Mouse (Mus musculus) neural tube, embryonic 13.5 days (tissue): Measurements from ENCODE around the gene Gm21170. TPM values are rescaled to one million over a fixed set of nuclear protein-coding genes. Genes with fewer than 3 reads are reported as not detected.
"Not testable (repeated sequence)": the region's sequence is repeated elsewhere in the genome, so short reads cannot be mapped to it uniquely, and the experiment has no call there.

Experiments
- ATAC-seq: fragments of 200-750 bp; cut with Nextera tagmentation; 2 replicates; pipeline ENCODE4 v1.8.0; 2017; ENCODE audit warnings: low read depth, mild to moderate bottlenecking, moderate TSS enrichment, moderate library complexity
- H3K27ac ChIP-seq: fragments of 300-500 bp; sonication (generic); replicated peaks from 2 replicates; pipeline ENCODE4 v1.5.1; 2015; ENCODE audit warnings: moderate library complexity, mild to moderate bottlenecking, inconsistent platforms
- H3K27me3 ChIP-seq: fragments of 300-500 bp; sonication (generic); 2 replicates; pipeline ENCODE4 v1.6.1; 2015; ENCODE audit warnings: mild to moderate bottlenecking, inconsistent platforms
- H3K36me3 ChIP-seq: fragments of 300-500 bp; sonication (generic); 2 replicates; pipeline ENCODE4 v1.6.1; 2015; ENCODE audit warnings: mild to moderate bottlenecking, inconsistent platforms
- H3K4me1 ChIP-seq: fragments of 300-500 bp; sonication (generic); replicated peaks from 2 replicates; pipeline ENCODE4 v1.6.1; 2015; ENCODE audit warnings: inconsistent platforms
- H3K4me2 ChIP-seq: fragments of 300-500 bp; sonication (generic); 2 replicates; pipeline ENCODE4 v1.6.1; 2015; ENCODE audit warnings: inconsistent platforms, mild to moderate bottlenecking, moderate library complexity
- H3K4me3 ChIP-seq: fragments of 300-500 bp; sonication (generic); 2 replicates; pipeline ENCODE4 v1.5.1; 2015; ENCODE audit warnings: mild to moderate bottlenecking, inconsistent platforms
- H3K9ac ChIP-seq: fragments of 300-500 bp; sonication (generic); 2 replicates; pipeline ENCODE4 v1.6.1; 2015; ENCODE audit warnings: moderate library complexity, mild to moderate bottlenecking, inconsistent platforms
- H3K9me3 ChIP-seq: fragments of 300-500 bp; sonication (generic); 2 replicates; pipeline ENCODE4 v1.6.1; 2016; ENCODE audit warnings: inconsistent platforms
- WGBS: fragments of 180-500 bp; shearing (Covaris S2); methylation state at CpG from one replicate; pipeline ENCODE4 v1.1.7; 2015; 5-methylcytosine and 5-hydroxymethylcytosine counted together
- polyA plus RNA-seq: library from polyadenylated mRNA; unstranded; fragments of >200 nt; fragmentation: Nextera tagmentation; extraction: Ambion mirVana; gene quantifications from 2 replicates; pipeline ENCODE4 v1.2.1, GENCODE M21; 2015

Gm21170 gene
- not detected in 2 replicates for polyA plus RNA-seq

- ATAC-seq, H3K9ac ChIP-seq, H3K9me3 ChIP-seq, H3K27ac ChIP-seq, H3K4me3 ChIP-seq, H3K4me2 ChIP-seq, H3K27me3 ChIP-seq, H3K4me1 ChIP-seq, H3K36me3 ChIP-seq: not testable (repeated sequence)
- WGBS, result no CpG with 5 or more reads among the region's 2 CpGs
Measured at GRCm38 (mm10) chrY:47690998-47691397, at the start of gene Gm21170. Gene Gm21170, minus strand, starts transcription at chrY:47691098.

Other genes starting within 250 kb of the Gm21170 start
- not detected in 2 replicates for gene Gm21256, start 240.1 kb downstream of the Gm21170 start, polyA plus RNA-seq